Mouse (Mus musculus): Measurements from ENCODE around the gene Btbd9. TPM values are rescaled to one million over a fixed set of nuclear protein-coding genes. Genes with fewer than 3 reads are reported as not detected.
A peak's percentile ranks its signal among the peaks of the same experiment; 100 is the strongest.

Btbd9 gene
- polyA plus RNA-seq, 1 experiment: 21.3 TPM

GRCm38 (mm10) chr17:30458301-30458700, 118.0 kb downstream of the Btbd9 start:
- H3K27me3 ChIP-seq (ENCODE audit: control insufficient read depth, insufficient read depth, insufficient read length): no peaks in the 10 kb centered on the region
- TF ChIP-seq CEBPB (IDR thresholded peaks at IDR 0.05; ENCODE audit: insufficient read depth, poor library complexity, severe bottlenecking) (no peak), MYOD1 (IDR thresholded peaks at IDR 0.05; ENCODE audit: control insufficient read depth in 1 of 3, insufficient read length in 2 of 3, low read depth in 2 of 3) (peak in 1 of 3 experiments; percentile 3), MYOG (IDR thresholded peaks at IDR 0.05; ENCODE audit: control insufficient read depth in 1 of 3, insufficient read depth in 1 of 3, insufficient read length in 2 of 3, low read depth in 2 of 3) (no peak), MAX (IDR thresholded peaks at IDR 0.05; ENCODE audit: low read depth) (no peak)

GRCm38 (mm10) chr17:30457486-30457885, 118.8 kb downstream of the Btbd9 start:
- Histone ChIP-seq H3K4me3 (no peak overlapping the region), H3K27me3 (ENCODE audit: control insufficient read depth, insufficient read depth, insufficient read length) (no peaks in the 10 kb centered on the region), H3K79me2 (ENCODE audit: control insufficient read depth, insufficient read depth) (no peaks in the 10 kb centered on the region), H3K4me2 (ENCODE audit: low read depth) (no peak overlapping the region), H3ac (ENCODE audit: control insufficient read depth, insufficient read length) (no peak overlapping the region), H3K36me3 (ENCODE audit: control insufficient read depth, insufficient read depth) (no peaks in the 10 kb centered on the region)
- no peak for TF ChIP-seq POLR2A (IDR thresholded peaks at IDR 0.05; ENCODE audit: insufficient read length, low read depth)
- no peak for TF ChIP-seq MAX (IDR thresholded peaks at IDR 0.05; ENCODE audit: low read depth)
- no peak for TF ChIP-seq SRF (IDR thresholded peaks at IDR 0.05; ENCODE audit: control insufficient read depth, insufficient read length, low read depth)
- no peak for TF ChIP-seq CEBPB (IDR thresholded peaks at IDR 0.05; ENCODE audit: insufficient read depth, poor library complexity, severe bottlenecking)
- TF ChIP-seq E2F4 (IDR thresholded peaks at IDR 0.05; ENCODE audit: insufficient read depth): no peak
- no peak for TF ChIP-seq TCF12 (IDR thresholded peaks at IDR 0.05; ENCODE audit: insufficient read depth, poor library complexity, severe bottlenecking)
- TF ChIP-seq REST (IDR thresholded peaks at IDR 0.05; ENCODE audit: insufficient read depth, insufficient read length): no peak
- no peak for TF ChIP-seq TCF3 (IDR thresholded peaks at IDR 0.05; ENCODE audit: insufficient read length, low read depth)
- TF ChIP-seq USF1 (IDR thresholded peaks at IDR 0.05; ENCODE audit: low read depth): no peak

More at GRCm38 (mm10) chr17:30458301-30458700, 118.0 kb downstream of the Btbd9 start:
- Histone ChIP-seq H3K4me2 (ENCODE audit: low read depth) (no peak overlapping the region), H3ac (ENCODE audit: control insufficient read depth, insufficient read length) (no peak overlapping the region), H3K36me3 (ENCODE audit: control insufficient read depth, insufficient read depth) (no peaks in the 10 kb centered on the region), H3K4me3 (no peak overlapping the region), H3K79me2 (ENCODE audit: control insufficient read depth, insufficient read depth) (no peaks in the 10 kb centered on the region)

- Histone ChIP-seq H3ac (ENCODE audit: control insufficient read depth, insufficient read length) (no peak overlapping the region), H3K36me3 (ENCODE audit: control insufficient read depth, insufficient read depth) (no peaks in the 10 kb centered on the region), H3K79me2 (ENCODE audit: control insufficient read depth, insufficient read depth) (no peaks in the 10 kb centered on the region), H3K4me3 (no peak overlapping the region), H3K27me3 (ENCODE audit: control insufficient read depth, insufficient read depth, insufficient read length) (no peaks in the 10 kb centered on the region), H3K4me2 (ENCODE audit: low read depth) (no peak overlapping the region)
- TF ChIP-seq REST (IDR thresholded peaks at IDR 0.05; ENCODE audit: insufficient read depth, insufficient read length) (no peak), TCF3 (IDR thresholded peaks at IDR 0.05; ENCODE audit: insufficient read length, low read depth) (no peak), TCF12 (IDR thresholded peaks at IDR 0.05; ENCODE audit: insufficient read depth, poor library complexity, severe bottlenecking) (no peak), USF1 (IDR thresholded peaks at IDR 0.05; ENCODE audit: low read depth) (no peak), MYOG (IDR thresholded peaks at IDR 0.05; ENCODE audit: control insufficient read depth in 1 of 3, insufficient read depth in 1 of 3, insufficient read length in 2 of 3, low read depth in 2 of 3) (no peak), MYOD1 (IDR thresholded peaks at IDR 0.05; ENCODE audit: control insufficient read depth in 1 of 3, insufficient read length in 2 of 3, low read depth in 2 of 3) (no peak), SRF (IDR thresholded peaks at IDR 0.05; ENCODE audit: control insufficient read depth, insufficient read length, low read depth) (no peak), MAX (IDR thresholded peaks at IDR 0.05; ENCODE audit: low read depth) (no peak), CEBPB (IDR thresholded peaks at IDR 0.05; ENCODE audit: insufficient read depth, poor library complexity, severe bottlenecking) (no peak), POLR2A (IDR thresholded peaks at IDR 0.05; ENCODE audit: insufficient read length, low read depth) (no peak), POLR2AphosphoS2 (IDR thresholded peaks at IDR 0.05; ENCODE audit: insufficient read length, low read depth) (no peak), E2F4 (IDR thresholded peaks at IDR 0.05; ENCODE audit: insufficient read depth) (no peak)
These were observed 120.0 kb downstream of the Btbd9 start for GRCm38 (mm10) chr17:30456293-30456692.

GRCm38 (mm10) chr17:30454862-30455243, 121.4 kb downstream of the Btbd9 start:
- Histone ChIP-seq H3K4me3 (no peak overlapping the region), H3K4me2 (ENCODE audit: low read depth) (no peak overlapping the region), H3K36me3 (ENCODE audit: control insufficient read depth, insufficient read depth) (no peaks in the 10 kb centered on the region), H3ac (ENCODE audit: control insufficient read depth, insufficient read length) (no peak overlapping the region), H3K79me2 (ENCODE audit: control insufficient read depth, insufficient read depth) (no peaks in the 10 kb centered on the region), H3K27me3 (ENCODE audit: control insufficient read depth, insufficient read depth, insufficient read length) (no peaks in the 10 kb centered on the region)
- TF ChIP-seq CEBPB (IDR thresholded peaks at IDR 0.05; ENCODE audit: insufficient read depth, poor library complexity, severe bottlenecking) (no peak), REST (IDR thresholded peaks at IDR 0.05; ENCODE audit: insufficient read depth, insufficient read length) (no peak), MYOG (IDR thresholded peaks at IDR 0.05; ENCODE audit: control insufficient read depth in 1 of 3, insufficient read depth in 1 of 3, insufficient read length in 2 of 3, low read depth in 2 of 3) (no peak), USF1 (IDR thresholded peaks at IDR 0.05; ENCODE audit: low read depth) (no peak), TCF3 (IDR thresholded peaks at IDR 0.05; ENCODE audit: insufficient read length, low read depth) (no peak), MYOD1 (IDR thresholded peaks at IDR 0.05; ENCODE audit: control insufficient read depth in 1 of 3, insufficient read length in 2 of 3, low read depth in 2 of 3) (no peak), E2F4 (IDR thresholded peaks at IDR 0.05; ENCODE audit: insufficient read depth) (no peak), TCF12 (IDR thresholded peaks at IDR 0.05; ENCODE audit: insufficient read depth, poor library complexity, severe bottlenecking) (no peak), MAX (IDR thresholded peaks at IDR 0.05; ENCODE audit: low read depth) (no peak), POLR2A (IDR thresholded peaks at IDR 0.05; ENCODE audit: insufficient read length, low read depth) (no peak), POLR2AphosphoS2 (IDR thresholded peaks at IDR 0.05; ENCODE audit: insufficient read length, low read depth) (no peak), SRF (IDR thresholded peaks at IDR 0.05; ENCODE audit: control insufficient read depth, insufficient read length, low read depth) (no peak)
